Mouse (Mus musculus) hindbrain, postnatal 0 days (tissue): ENCODE results near the gene Mast3. TPM values are rescaled to one million over a fixed set of nuclear protein-coding genes. Genes with fewer than 3 reads are reported as not detected.

Experiments
- ATAC-seq: fragments of 200-750 bp; cut with Nextera tagmentation; 2 replicates; pipeline ENCODE4 v1.8.0; 2017; ENCODE audit warnings: mild to moderate bottlenecking, moderate TSS enrichment, moderate library complexity
- DNase-seq: peaks from one replicate; pipeline ENCODE4 v3.0.0-alpha.2; 2015; ENCODE audit warnings: low spot score
- H3K27ac ChIP-seq: fragments of 300-500 bp; sonication (generic); 2 replicates; pipeline ENCODE4 v1.5.1; 2014; ENCODE audit warnings: mild to moderate bottlenecking
- H3K27me3 ChIP-seq: fragments of 300-500 bp; sonication (generic); 2 replicates; pipeline ENCODE4 v1.6.1; 2014; ENCODE audit warnings: low read length, mixed read lengths; ENCODE audit not compliant: insufficient read depth
- H3K36me3 ChIP-seq: fragments of 300-500 bp; sonication (generic); 2 replicates; pipeline ENCODE4 v1.6.1; 2014; ENCODE audit warnings: low read length, mixed read lengths; ENCODE audit not compliant: insufficient read depth
- H3K4me1 ChIP-seq: fragments of 300-500 bp; sonication (generic); 2 replicates; pipeline ENCODE4 v1.6.1; 2014; ENCODE audit warnings: antibody characterized with exemption, low read length, mixed read lengths; ENCODE audit not compliant: insufficient read depth
- H3K4me2 ChIP-seq: fragments of 300-500 bp; sonication (generic); 2 replicates; pipeline ENCODE4 v1.6.1; 2014; ENCODE audit warnings: low read depth, mild to moderate bottlenecking, low read length, moderate library complexity, mixed read lengths
- H3K4me3 ChIP-seq: fragments of 300-500 bp; sonication (generic); 2 replicates; pipeline ENCODE4 v1.5.1; 2014; ENCODE audit warnings: low read length
- H3K9ac ChIP-seq: fragments of 300-500 bp; sonication (generic); replicated peaks from 2 replicates; pipeline ENCODE4 v1.6.1; 2014; ENCODE audit warnings: mild to moderate bottlenecking, low read length, moderate library complexity, mixed read lengths
- H3K9me3 ChIP-seq: fragments of 300-500 bp; sonication (generic); 2 replicates; pipeline ENCODE4 v1.6.1; 2016; ENCODE audit warnings: low read length, mixed read lengths
- CTCF ChIP-seq: IDR thresholded peaks from 2 replicates; pipeline ENCODE4 v1.5.1; 2016; ENCODE audit warnings: antibody characterized with exemption, control low read depth, low read depth
- WGBS: fragments of 180-500 bp; shearing (Covaris S2); extraction: QIAGEN DNeasy Blood & Tissue Kit; methylation state at CpG from one replicate; pipeline ENCODE4 v1.1.7; 2014; 5-methylcytosine and 5-hydroxymethylcytosine counted together
- polyA plus RNA-seq: library from polyadenylated mRNA; unstranded; fragments of >200 nt; fragmentation: Nextera tagmentation; extraction: Ambion mirVana; gene quantifications from 2 replicates; pipeline ENCODE4 v1.2.1, GENCODE M21; 2015
- total RNA-seq: library from RNA; depleted of rRNA; stranded (reverse); fragments of >200 nt; gene quantifications from 2 replicates; pipeline ENCODE4 v1.2.3, GENCODE M21; 2014

The Mast3 gene
- total and polyA plus RNA-seq, 2 experiments from 2014 or later = 16.2 to 42.1 TPM

- Histone ChIP-seq H3K36me3 (no peaks in the 10 kb centered on the region), H3K27me3 (peaks cover 49% of the 10 kb centered on the region), H3K4me3 (no peak overlapping the region), H3K27ac (no peak overlapping the region), H3K4me2 (no peak overlapping the region), H3K9ac (no peak overlapping the region), H3K9me3 (no peaks in the 10 kb centered on the region), H3K4me1 (peaks cover 7% of the 10 kb centered on the region)
- ATAC-seq = no peak
- no peak for DNase-seq
- WGBS = 60% methylated on average over 11 of the region's 11 CpGs
- no peak for TF ChIP-seq CTCF
Measured at GRCm38 (mm10) chr8:70744806-70745205, 60.0 kb downstream of the Mast3 start.

DNA sequence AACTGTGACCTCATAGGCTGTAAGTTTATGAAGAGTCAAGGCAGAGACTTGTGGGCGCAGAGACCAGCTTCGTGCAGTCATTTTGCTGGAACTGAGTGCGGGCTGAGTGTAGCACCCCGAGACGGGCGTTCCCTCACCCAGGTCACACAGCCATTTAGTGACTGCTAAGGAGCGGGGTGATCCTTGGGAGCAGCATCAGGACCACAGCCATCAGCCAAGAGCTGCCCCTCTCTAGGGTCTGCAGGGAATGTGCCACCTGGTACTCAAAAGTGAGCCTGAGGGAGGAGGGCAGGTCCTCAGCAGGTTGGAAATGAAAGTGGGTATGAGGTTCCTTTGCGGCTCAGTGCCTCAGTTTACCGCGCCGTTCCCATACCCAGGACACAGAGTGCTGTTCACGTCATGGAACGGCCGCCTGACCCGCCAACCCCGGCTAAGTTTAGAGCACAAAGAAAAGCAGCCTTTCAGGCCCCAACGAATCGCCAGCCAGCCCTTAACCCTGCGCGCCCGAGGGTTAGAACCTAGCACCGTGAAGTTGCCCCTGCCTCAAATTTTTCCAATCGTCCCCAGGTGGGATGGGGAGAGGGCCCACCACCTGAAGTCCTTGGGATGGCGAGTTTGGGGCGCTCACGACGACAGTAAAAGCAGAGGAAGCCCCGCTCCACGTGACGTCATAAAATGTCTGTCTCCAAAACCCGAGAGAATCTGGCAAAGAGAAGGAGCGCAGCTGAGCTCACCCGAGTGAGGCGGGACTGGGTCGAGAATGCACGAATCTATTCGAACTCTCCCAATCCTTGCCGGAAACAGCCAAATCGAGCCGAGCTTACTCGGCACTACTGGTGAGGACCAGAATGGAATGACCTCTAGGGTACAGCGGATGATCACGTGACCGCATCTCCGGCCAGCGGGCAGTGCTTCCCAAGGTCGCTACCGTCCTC is 60.9 kb downstream of the Mast3 start:
- no peaks in the 10 kb centered on the region for H3K36me3 ChIP-seq
- H3K4me1 ChIP-seq = peaks cover 7% of the 10 kb centered on the region
- no peaks in the 10 kb centered on the region for H3K9me3 ChIP-seq
- no peak overlapping the region for H3K27ac ChIP-seq
- peak overlapping the region; percentile 38 for H3K4me3 ChIP-seq
- DNase-seq = peak; percentile 65
- H3K27me3 ChIP-seq = peaks cover 49% of the 10 kb centered on the region
- WGBS = 5% methylated on average over 48 of the region's 48 CpGs
- peak overlapping the region; percentile 41 for H3K9ac ChIP-seq
- TF ChIP-seq CTCF = no peak
- ATAC-seq = peak; percentile 43
- H3K4me2 ChIP-seq = peak overlapping the region; percentile 59

DNA sequence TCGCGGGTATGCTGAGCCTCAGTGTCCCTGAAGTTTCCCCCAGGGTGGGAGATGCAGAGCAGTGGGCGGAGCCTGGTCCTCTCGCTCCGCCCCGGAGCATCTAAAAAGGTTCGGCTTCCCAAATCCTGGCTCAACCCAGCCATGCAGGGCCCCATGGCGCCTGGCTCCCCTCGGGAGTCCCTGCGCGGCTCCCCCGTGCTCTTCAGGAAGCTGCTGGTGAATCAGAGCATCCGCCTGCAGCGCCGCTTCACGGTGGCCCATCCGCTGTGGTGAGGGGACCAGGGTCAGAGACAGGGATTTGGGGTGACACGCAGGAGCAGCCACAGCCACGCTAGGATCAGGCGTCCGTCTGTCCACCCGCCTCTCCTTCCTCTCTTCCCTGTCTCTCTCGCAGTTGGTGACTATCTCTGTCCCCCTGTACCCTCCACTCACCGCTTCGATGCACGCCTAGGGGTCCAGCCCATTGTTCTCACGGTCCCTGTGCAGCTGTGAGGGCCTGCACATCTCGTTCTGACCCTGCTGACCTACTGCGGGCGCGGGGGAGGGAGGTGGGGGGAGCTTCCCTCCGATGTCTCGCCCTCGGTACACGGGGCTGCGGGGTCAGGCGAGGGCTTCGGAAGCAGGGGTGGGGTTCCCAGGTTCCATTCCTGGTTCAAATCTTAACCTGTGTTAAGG is 61.7 kb downstream of the Mast3 start:
- no peaks in the 10 kb centered on the region for H3K36me3 ChIP-seq
- no peak overlapping the region for H3K9ac ChIP-seq
- peak overlapping the region; percentile 59 for H3K4me2 ChIP-seq
- H3K4me1 ChIP-seq = peaks cover 7% of the 10 kb centered on the region
- H3K9me3 ChIP-seq = no peaks in the 10 kb centered on the region
- H3K4me3 ChIP-seq = peak overlapping the region; percentile 38; the same call in 1 of the 2 replicates
- peaks cover 49% of the 10 kb centered on the region for H3K27me3 ChIP-seq
- ATAC-seq = no peak
- no peak overlapping the region for H3K27ac ChIP-seq
- DNase-seq = no peak
- WGBS = 5% methylated on average over 38 of the region's 38 CpGs
- no peak for TF ChIP-seq CTCF

DNA sequence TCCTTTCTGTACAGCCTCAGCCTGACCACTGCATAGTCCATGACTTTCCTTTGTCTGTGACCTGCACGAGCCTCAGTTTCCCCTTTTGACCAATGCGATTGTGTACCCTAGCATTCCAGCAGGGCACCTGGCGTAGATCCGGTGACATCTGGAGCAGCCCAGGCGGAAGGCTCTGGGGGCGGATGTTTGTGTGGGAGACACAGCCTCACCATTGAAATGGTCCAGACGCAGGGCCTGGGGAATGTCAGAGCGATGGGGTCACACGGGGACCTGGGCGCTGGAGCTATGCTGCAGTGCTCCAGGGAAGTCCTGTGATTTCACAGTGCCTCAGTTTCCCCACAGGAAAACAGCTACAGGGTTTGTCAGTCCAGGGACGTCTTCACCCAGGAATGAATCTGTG is 62.7 kb downstream of the Mast3 start:
- TF ChIP-seq CTCF = no peak

GRCm38 (mm10) chr8:70741661-70742060 is 63.2 kb downstream of the Mast3 start:
- Histone ChIP-seq H3K36me3 (no peaks in the 10 kb centered on the region), H3K27ac (no peak overlapping the region), H3K4me1 (peaks cover 7% of the 10 kb centered on the region), H3K27me3 (peaks cover 43% of the 10 kb centered on the region), H3K9me3 (no peaks in the 10 kb centered on the region), H3K9ac (no peak overlapping the region), H3K4me3 (no peak overlapping the region), H3K4me2 (no peak overlapping the region)
- no peak for DNase-seq
- 65% methylated on average over 5 of the region's 5 CpGs for WGBS
- TF ChIP-seq CTCF = no peak
- no peak for ATAC-seq

More for the DNA sequence above, 62.7 kb downstream of the Mast3 start:
- Histone ChIP-seq H3K36me3 (no peaks in the 10 kb centered on the region), H3K4me2 (no peak overlapping the region), H3K9ac (no peak overlapping the region), H3K4me1 (peaks cover 7% of the 10 kb centered on the region), H3K4me3 (no peak overlapping the region), H3K27ac (no peak overlapping the region), H3K27me3 (peaks cover 46% of the 10 kb centered on the region), H3K9me3 (no peaks in the 10 kb centered on the region)
- ATAC-seq (no peak), DNase-seq (no peak)
- 68% methylated on average over 11 of the region's 11 CpGs for WGBS

- Histone ChIP-seq H3K9me3 (no peaks in the 10 kb centered on the region), H3K4me2 (no peak overlapping the region), H3K9ac (no peak overlapping the region), H3K4me1 (peaks cover 3% of the 10 kb centered on the region; the same call in 1 of the 2 replicates), H3K27me3 (peaks cover 15% of the 10 kb centered on the region), H3K36me3 (no peaks in the 10 kb centered on the region), H3K27ac (no peak overlapping the region), H3K4me3 (no peak overlapping the region)
- DNase-seq (no peak), ATAC-seq (no peak)
- WGBS = 77% methylated on average over 3 of the region's 3 CpGs
- TF ChIP-seq CTCF = no peak
Measured at GRCm38 (mm10) chr8:70738211-70738610, 66.6 kb downstream of the Mast3 start.

DNA sequence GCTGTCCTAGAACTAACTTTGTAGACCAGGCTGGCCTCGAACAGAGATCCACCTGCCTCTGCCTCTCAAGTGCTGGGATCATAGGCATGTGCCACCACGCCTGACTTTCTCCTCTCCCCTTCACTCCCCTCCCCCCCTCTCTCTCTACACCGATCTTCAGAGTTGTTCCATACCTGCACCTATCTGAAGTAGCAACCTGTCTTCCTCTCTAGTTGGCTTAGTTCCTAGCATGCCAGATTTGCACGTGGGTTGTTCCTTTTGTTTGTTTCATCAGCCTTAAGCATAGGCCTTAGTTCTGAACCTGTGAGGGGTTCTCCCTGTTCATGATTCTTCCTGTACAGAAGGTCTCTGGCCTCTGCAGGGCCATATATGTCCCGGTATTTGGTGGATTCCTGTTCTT is 67.1 kb downstream of the Mast3 start:
- DNase-seq (no peak), ATAC-seq (no peak)
- Histone ChIP-seq H3K4me3 (no peak overlapping the region), H3K27ac (no peak overlapping the region), H3K27me3 (peaks cover 10% of the 10 kb centered on the region), H3K36me3 (no peaks in the 10 kb centered on the region), H3K9me3 (no peaks in the 10 kb centered on the region), H3K4me1 (no peaks in the 10 kb centered on the region), H3K9ac (no peak overlapping the region), H3K4me2 (no peak overlapping the region)
- no peak for TF ChIP-seq CTCF
- WGBS = 62% methylated on average over 5 of the region's 5 CpGs
